Mouse (Mus musculus): Measurements from ENCODE around the gene Aggf1. TPM values are rescaled to one million over a fixed set of nuclear protein-coding genes. Genes with fewer than 3 reads are reported as not detected.
A peak's percentile ranks its signal among the peaks of the same experiment; 100 is the strongest.

Aggf1 gene
- polyA plus RNA-seq (2014; fragmentation: Nextera tagmentation; extraction: Ambion mirVana) = 30.2 and 33.4 TPM in 2 replicates

DNA sequence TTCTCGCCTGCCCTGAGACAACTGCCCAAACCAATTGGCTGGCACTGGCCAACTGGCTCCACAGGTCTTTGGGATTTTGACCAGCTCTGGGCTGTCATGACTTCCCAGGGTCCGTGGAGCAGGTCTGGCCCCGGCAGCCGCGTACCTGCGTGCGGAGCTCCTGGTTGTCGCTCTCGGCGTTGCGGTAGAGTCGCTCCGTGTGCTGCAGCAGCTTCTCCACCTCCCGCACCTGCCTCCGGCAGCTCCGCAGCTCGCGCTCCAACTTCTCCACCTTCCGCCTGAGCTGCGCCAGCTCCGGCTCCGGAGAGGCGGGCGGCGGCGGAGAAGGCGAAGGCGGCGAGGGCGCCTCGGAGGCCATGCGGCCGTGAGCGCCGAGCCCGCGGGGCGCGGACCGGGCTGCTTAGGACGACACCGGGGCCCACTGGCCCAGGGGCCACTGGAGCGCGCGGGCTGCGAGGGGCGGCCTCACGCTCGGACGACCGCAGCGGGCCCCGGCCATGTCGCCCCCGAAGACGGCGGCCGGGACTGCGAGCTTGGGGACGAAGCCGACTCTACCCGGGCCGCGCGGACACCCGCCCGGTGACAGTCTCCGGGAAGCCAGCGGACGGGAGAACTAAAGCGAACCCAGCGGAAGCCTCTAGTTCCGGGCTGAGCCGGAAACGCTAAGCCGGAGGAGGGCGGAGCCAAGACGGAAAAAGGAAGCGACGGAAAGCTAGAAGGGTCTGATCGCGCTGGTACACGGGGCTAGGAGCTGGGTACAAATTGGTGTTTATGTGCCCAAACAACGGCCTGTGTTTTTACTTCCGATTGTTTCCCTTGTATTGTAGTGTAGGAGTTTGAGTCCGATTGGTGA, at the start of gene Aggf1:
Gene Aggf1, minus strand, starts transcription at position 652 of the 853 bp plus-strand sequence.
- ATAC-seq (ENCODE audit: low read depth) (peak; percentile 99), DNase-seq (ENCODE audit: low spot score) (peak; percentile 97)
- Histone ChIP-seq H3K36me3 (ENCODE audit: control insufficient read depth, insufficient read depth, low read length) (peaks cover 12% of the 10 kb centered on the region), H3K4me3 (ENCODE audit: low read depth, low read length) (peak within 1 kb of the TSS; percentile 97), H3K9ac (ENCODE audit: low read depth, low read length) (peak within 1 kb of the TSS; percentile 91), H3K4me2 (ENCODE audit: low read depth, low read length) (peak within 1 kb of the TSS; percentile 86), H3K27ac (replicated peaks; ENCODE audit: low read depth, low read length) (peak within 1 kb of the TSS; percentile 79), H3K9me3 (ENCODE audit: control insufficient read depth, low read length) (no peaks in the 10 kb centered on the region), H3K27me3 (replicated peaks; ENCODE audit: control insufficient read depth, insufficient read depth, low read length) (no peaks in the 10 kb centered on the region), H3K4me1 (ENCODE audit: control insufficient read depth, insufficient read depth, low read length) (peaks cover 11% of the 10 kb centered on the region)
- under 1% methylated on average over 54 of the region's 86 CpGs for WGBS

DNA sequence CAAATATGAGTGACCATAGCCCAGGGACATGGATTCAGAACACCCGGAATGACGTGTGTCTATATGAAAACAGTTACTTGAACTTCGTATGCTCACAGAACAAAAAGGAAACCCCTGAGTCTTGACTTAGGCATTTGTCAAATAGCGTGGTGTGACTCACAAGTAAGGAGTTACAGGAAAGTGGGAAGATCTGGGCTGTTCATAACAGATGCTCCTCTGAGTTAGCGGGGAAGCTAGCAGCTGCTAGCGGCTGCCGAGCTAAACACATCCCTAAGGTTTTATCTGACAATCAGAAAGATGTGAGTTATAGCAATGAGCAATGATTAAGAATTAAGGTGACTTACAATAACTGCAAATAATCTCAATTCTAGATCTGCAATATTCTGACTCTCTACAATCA, 49.8 kb upstream of the Aggf1 start:
- peak; percentile 38 for DNase-seq (ENCODE audit: low spot score)
- H3K36me3 ChIP-seq (ENCODE audit: control insufficient read depth, insufficient read depth, low read length) = no peaks in the 10 kb centered on the region
- H3K4me3 ChIP-seq (ENCODE audit: low read depth, low read length) = no peak overlapping the region
- no peak overlapping the region for H3K4me2 ChIP-seq (ENCODE audit: low read depth, low read length)
- no peaks in the 10 kb centered on the region for H3K27me3 ChIP-seq (replicated peaks; ENCODE audit: control insufficient read depth, insufficient read depth, low read length)
- H3K9ac ChIP-seq (ENCODE audit: low read depth, low read length) = no peak overlapping the region
- no peak overlapping the region for H3K27ac ChIP-seq (replicated peaks; ENCODE audit: low read depth, low read length)
- no peak for ATAC-seq (ENCODE audit: low read depth)
- H3K4me1 ChIP-seq (ENCODE audit: control insufficient read depth, insufficient read depth, low read length) = no peaks in the 10 kb centered on the region
- no peaks in the 10 kb centered on the region for H3K9me3 ChIP-seq (ENCODE audit: control insufficient read depth, low read length)
- WGBS = 55% methylated on average over 7 of the region's 7 CpGs

DNA sequence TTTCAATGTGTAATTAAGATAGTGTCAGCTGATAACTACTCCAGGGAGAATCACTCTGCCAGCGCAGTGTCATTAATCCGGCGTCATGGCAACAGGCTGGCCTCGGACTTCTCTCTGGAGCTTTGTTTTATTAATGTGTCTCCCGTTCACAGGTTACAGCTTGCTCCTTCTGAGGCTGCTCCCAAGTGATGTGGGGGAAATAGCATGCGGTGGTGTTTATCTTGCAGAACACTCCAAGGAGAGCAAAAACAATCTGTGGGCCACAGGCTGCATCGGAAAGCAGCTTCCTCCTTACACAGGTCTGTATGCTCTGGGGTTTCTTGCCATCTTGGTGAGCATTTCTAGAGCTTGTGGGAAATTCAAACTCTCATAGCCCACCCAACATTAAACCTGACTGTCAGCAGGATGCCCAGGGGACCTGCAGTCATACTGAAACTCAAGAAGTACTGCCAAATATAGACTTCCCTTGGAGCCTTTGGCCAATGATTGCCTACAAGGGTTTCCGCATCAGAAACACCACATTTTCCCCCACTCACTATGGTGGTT, 44.1 kb upstream of the Aggf1 start:
- peak; percentile 68 for DNase-seq (ENCODE audit: low spot score)
- Histone ChIP-seq H3K9me3 (ENCODE audit: control insufficient read depth, low read length) (no peaks in the 10 kb centered on the region), H3K4me2 (ENCODE audit: low read depth, low read length) (no peak overlapping the region), H3K9ac (ENCODE audit: low read depth, low read length) (no peak overlapping the region), H3K27ac (replicated peaks; ENCODE audit: low read depth, low read length) (peak overlapping the region; percentile 15; the same call in 1 of the 2 replicates), H3K36me3 (ENCODE audit: control insufficient read depth, insufficient read depth, low read length) (no peaks in the 10 kb centered on the region), H3K27me3 (replicated peaks; ENCODE audit: control insufficient read depth, insufficient read depth, low read length) (no peaks in the 10 kb centered on the region), H3K4me1 (ENCODE audit: control insufficient read depth, insufficient read depth, low read length) (0 out of 2 replicates have a peak, but pooled peaks cover 5% of the 10 kb centered on the region), H3K4me3 (ENCODE audit: low read depth, low read length) (no peak overlapping the region)
- WGBS = 33% methylated on average over 8 of the region's 8 CpGs
- peak; percentile 92 for ATAC-seq (ENCODE audit: low read depth)

DNA sequence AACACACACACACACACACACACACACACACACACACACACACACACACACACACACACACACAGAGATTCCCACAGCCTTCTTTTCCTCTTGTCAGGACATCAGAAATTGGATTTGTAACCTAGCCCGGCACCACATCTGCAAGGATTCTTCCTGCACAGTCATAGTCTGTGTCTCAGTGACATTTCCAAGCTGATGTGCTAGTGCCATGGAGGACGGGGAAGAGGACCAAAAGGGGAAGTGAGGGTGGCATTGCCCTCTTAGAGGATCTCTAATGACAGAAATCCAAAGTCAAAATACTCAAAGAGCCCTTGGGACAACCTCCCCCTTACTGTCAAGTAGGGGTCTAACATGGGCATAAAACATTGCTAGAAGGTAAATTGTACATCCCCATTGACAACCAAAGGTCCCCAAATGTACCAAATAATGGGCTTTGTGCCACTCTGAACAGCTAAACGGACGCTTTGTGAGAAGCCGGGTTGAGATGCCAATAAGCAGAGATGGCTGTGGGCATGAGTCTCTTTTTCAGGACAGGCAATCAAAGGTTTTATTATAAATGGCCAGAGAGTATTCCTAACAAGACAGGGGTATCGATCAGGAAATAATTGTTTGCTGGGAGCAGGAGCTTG, 43.5 kb upstream of the Aggf1 start:
- Histone ChIP-seq H3K4me1 (ENCODE audit: control insufficient read depth, insufficient read depth, low read length) (0 out of 2 replicates have a peak, but pooled peaks cover 5% of the 10 kb centered on the region), H3K4me3 (ENCODE audit: low read depth, low read length) (no peak overlapping the region), H3K4me2 (ENCODE audit: low read depth, low read length) (no peak overlapping the region), H3K9ac (ENCODE audit: low read depth, low read length) (no peak overlapping the region), H3K27ac (replicated peaks; ENCODE audit: low read depth, low read length) (no peak overlapping the region), H3K9me3 (ENCODE audit: control insufficient read depth, low read length) (no peaks in the 10 kb centered on the region), H3K27me3 (replicated peaks; ENCODE audit: control insufficient read depth, insufficient read depth, low read length) (no peaks in the 10 kb centered on the region), H3K36me3 (ENCODE audit: control insufficient read depth, insufficient read depth, low read length) (no peaks in the 10 kb centered on the region)
- ATAC-seq (ENCODE audit: low read depth) = no peak
- DNase-seq (ENCODE audit: low spot score) = no peak
- 63% methylated on average over 6 of the region's 6 CpGs for WGBS

DNA sequence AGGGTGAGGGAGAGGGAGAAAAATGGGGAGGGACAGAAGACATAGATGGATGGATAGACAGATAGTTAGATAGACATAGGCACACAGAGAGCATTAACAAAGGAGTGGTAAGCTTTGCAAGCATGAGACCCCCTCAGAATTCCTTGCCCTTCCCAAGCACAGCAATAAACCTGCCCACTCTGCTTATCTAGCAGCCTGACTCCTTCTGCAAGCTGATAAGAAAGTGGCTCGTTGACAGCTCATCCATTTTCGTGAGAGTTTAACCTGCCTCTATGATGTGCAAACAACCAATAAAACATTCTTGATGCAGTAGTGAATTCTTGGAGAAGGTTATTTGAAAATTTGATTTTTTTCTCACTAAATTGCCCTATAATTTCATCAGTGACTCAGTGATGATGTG, 37.1 kb upstream of the Aggf1 start:
- Histone ChIP-seq H3K4me2 (ENCODE audit: low read depth, low read length) (no peak overlapping the region), H3K4me1 (ENCODE audit: control insufficient read depth, insufficient read depth, low read length) (no peaks in the 10 kb centered on the region), H3K9me3 (ENCODE audit: control insufficient read depth, low read length) (no peaks in the 10 kb centered on the region), H3K9ac (ENCODE audit: low read depth, low read length) (no peak overlapping the region), H3K36me3 (ENCODE audit: control insufficient read depth, insufficient read depth, low read length) (no peaks in the 10 kb centered on the region), H3K27me3 (replicated peaks; ENCODE audit: control insufficient read depth, insufficient read depth, low read length) (no peaks in the 10 kb centered on the region), H3K4me3 (ENCODE audit: low read depth, low read length) (no peak overlapping the region), H3K27ac (replicated peaks; ENCODE audit: low read depth, low read length) (no peak overlapping the region)
- ATAC-seq (ENCODE audit: low read depth) (no peak), DNase-seq (ENCODE audit: low spot score) (no peak)
- WGBS = 54% methylated on average over 2 of the region's 2 CpGs

DNA sequence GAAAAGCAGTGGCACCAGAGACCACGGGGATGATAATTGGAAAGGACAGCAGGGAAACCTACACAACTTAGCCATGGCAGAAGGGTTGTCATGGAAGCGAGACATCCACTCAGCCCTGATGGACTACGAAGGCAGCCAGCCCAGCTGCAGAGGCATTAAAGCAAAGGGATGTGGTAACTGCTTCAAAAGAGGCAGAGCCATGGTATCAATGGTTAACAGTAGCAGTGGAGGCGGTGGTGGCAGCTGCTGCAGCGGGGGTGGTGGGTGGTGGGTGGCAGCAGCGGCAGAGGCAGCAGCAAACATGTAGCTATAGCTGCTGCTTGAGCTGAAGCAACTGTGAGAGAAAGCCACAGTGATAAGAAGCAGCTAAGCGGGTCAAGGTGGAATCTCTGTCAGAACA, 18.1 kb upstream of the Aggf1 start:
- Histone ChIP-seq H3K9me3 (ENCODE audit: control insufficient read depth, low read length) (peaks cover 17% of the 10 kb centered on the region), H3K27ac (replicated peaks; ENCODE audit: low read depth, low read length) (no peak overlapping the region), H3K9ac (ENCODE audit: low read depth, low read length) (no peak overlapping the region), H3K27me3 (replicated peaks; ENCODE audit: control insufficient read depth, insufficient read depth, low read length) (no peaks in the 10 kb centered on the region), H3K4me3 (ENCODE audit: low read depth, low read length) (no peak overlapping the region), H3K4me1 (ENCODE audit: control insufficient read depth, insufficient read depth, low read length) (no peaks in the 10 kb centered on the region), H3K36me3 (ENCODE audit: control insufficient read depth, insufficient read depth, low read length) (no peaks in the 10 kb centered on the region), H3K4me2 (ENCODE audit: low read depth, low read length) (no peak overlapping the region)
- ATAC-seq (ENCODE audit: low read depth) (no peak), DNase-seq (ENCODE audit: low spot score) (no peak)
- WGBS = 86% methylated on average over 7 of the region's 7 CpGs

DNA sequence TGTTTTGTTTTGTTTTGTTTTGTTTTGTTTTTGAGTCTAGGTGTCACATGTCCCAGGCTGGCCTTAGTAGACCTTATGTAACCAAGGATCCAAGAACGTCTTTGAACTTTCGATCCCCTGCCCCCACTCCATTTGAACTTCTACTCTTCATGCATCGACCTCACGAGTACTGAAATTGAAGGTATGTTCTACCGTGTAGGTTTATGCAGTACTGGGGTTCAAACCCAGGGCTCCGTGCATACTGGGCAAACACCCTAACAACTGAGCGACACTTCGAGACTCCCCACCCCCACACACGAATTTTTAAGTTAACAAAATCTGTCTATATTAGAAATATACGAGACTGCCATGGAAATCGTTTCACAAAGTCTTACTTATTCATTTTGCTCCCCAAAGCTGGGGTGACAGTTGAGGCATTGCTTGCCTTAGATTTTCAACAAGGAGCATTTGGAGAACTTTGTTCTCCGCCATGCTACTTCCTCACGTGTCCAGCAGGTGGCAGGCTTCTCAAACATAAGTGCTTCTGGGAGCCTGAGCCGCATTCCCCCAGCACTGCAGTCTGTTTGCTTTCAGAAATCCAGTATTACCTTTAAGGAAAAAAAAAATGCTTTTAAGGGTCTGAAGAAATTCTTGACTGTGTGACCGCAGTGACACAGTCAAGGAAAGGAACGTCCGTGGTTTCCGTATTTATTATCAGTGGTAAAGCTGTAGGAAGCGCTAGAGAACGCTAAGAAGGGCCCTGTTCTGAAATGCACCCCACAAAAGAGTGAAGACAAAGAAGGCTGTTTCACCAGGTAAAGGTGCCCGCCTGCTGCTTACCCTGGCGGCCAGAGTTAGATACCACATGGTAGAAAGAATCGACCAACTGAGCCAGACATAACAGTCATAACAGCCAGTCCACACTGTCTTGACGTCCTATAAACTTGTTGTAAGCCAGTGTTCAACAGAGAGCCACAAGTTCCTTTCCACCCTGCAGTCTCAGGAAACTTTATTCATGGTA, 15.0 kb upstream of the Aggf1 start:
- no peaks in the 10 kb centered on the region for H3K36me3 ChIP-seq (ENCODE audit: control insufficient read depth, insufficient read depth, low read length)
- H3K27ac ChIP-seq (replicated peaks; ENCODE audit: low read depth, low read length) = no peak overlapping the region
- peak overlapping the region; percentile 27 for H3K4me2 ChIP-seq (ENCODE audit: low read depth, low read length)
- WGBS = 30% methylated on average over 24 of the region's 24 CpGs
- H3K9me3 ChIP-seq (ENCODE audit: control insufficient read depth, low read length) = no peaks in the 10 kb centered on the region
- DNase-seq (ENCODE audit: low spot score) = peak; percentile 91
- H3K9ac ChIP-seq (ENCODE audit: low read depth, low read length) = no peak overlapping the region
- H3K4me1 ChIP-seq (ENCODE audit: control insufficient read depth, insufficient read depth, low read length) = no peaks in the 10 kb centered on the region
- H3K4me3 ChIP-seq (ENCODE audit: low read depth, low read length) = no peak overlapping the region
- H3K27me3 ChIP-seq (replicated peaks; ENCODE audit: control insufficient read depth, insufficient read depth, low read length) = no peaks in the 10 kb centered on the region
- ATAC-seq (ENCODE audit: low read depth) = peak; percentile 71

DNA sequence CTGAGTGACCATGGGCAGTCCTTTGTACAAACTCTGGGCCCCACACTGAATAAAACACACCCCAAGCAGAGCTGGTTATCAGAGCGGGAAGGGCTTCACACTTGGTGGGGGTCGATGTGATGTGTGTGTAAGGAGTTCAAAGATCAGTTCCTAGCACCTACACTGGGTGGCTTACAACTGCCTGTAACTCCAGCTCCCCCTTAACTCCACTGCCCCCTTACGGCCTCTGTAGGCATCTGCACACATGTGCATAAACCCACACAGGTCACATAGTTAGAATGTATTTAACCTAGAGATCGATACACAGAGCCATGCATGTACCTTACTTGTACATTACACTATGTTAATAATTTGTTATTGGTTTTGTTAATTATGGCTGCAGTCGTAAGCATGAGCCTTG, 13.1 kb upstream of the Aggf1 start:
- Histone ChIP-seq H3K4me2 (ENCODE audit: low read depth, low read length) (no peak overlapping the region), H3K4me3 (ENCODE audit: low read depth, low read length) (no peak overlapping the region), H3K27ac (replicated peaks; ENCODE audit: low read depth, low read length) (no peak overlapping the region), H3K9me3 (ENCODE audit: control insufficient read depth, low read length) (no peaks in the 10 kb centered on the region), H3K36me3 (ENCODE audit: control insufficient read depth, insufficient read depth, low read length) (no peaks in the 10 kb centered on the region), H3K9ac (ENCODE audit: low read depth, low read length) (no peak overlapping the region), H3K4me1 (ENCODE audit: control insufficient read depth, insufficient read depth, low read length) (no peaks in the 10 kb centered on the region), H3K27me3 (replicated peaks; ENCODE audit: control insufficient read depth, insufficient read depth, low read length) (no peaks in the 10 kb centered on the region)
- DNase-seq (ENCODE audit: low spot score) (no peak), ATAC-seq (ENCODE audit: low read depth) (no peak)
- 82% methylated on average over 5 of the region's 5 CpGs for WGBS
